Mouse (Mus musculus) kidney, adult 2 months (tissue): ENCODE data around the gene Fam83d.

Source experiments
- CTCF ChIP-seq: fragments of 200-500 bp; conservative IDR thresholded peaks from 2 replicates; pipeline ENCODE4 v1.5.1; 2011; ENCODE audit warnings: low read depth, mild to moderate bottlenecking, control low read depth, low read length, moderate library complexity, mixed read lengths; ENCODE audit not compliant: insufficient read depth, insufficient read length
- POLR2A ChIP-seq: fragments of 200-500 bp; IDR thresholded peaks from one replicate; pipeline ENCODE4 v1.6.1; 2011; ENCODE audit warnings: low read depth, low read length, control low read depth

DNA sequence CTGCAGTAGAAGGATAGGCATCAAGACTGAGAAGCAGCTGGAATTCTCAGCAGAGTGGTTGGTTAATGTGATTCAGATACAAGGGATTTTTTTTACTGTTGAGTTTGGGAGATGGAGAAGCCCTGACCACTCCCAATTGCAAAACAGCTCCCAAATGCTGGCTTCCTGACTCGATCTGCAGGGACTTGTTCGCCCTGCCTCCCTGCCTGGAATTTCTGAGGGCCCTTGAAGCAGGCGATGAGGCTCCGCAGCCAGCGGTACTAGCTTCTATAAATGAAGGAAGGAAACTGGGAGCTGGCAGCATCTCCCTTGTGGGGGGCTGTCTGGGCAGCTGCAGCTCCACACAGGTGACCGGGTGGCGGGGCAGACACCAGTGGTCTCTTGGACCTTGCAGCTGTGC is 10.5 kb downstream of the Fam83d start:
- TF ChIP-seq POLR2A = no peak
- no peak for TF ChIP-seq CTCF
